Mouse (Mus musculus) kidney, adult 2 months (tissue): ENCODE data around the gene Aadacl3.

Experiments
- CTCF ChIP-seq: fragments of 200-500 bp; conservative IDR thresholded peaks from 2 replicates; pipeline ENCODE4 v1.5.1; 2011; ENCODE audit warnings: low read depth, mild to moderate bottlenecking, control low read depth, low read length, moderate library complexity, mixed read lengths; ENCODE audit not compliant: insufficient read depth, insufficient read length
- POLR2A ChIP-seq: fragments of 200-500 bp; IDR thresholded peaks from one replicate; pipeline ENCODE4 v1.6.1; 2011; ENCODE audit warnings: low read depth, low read length, control low read depth

DNA sequence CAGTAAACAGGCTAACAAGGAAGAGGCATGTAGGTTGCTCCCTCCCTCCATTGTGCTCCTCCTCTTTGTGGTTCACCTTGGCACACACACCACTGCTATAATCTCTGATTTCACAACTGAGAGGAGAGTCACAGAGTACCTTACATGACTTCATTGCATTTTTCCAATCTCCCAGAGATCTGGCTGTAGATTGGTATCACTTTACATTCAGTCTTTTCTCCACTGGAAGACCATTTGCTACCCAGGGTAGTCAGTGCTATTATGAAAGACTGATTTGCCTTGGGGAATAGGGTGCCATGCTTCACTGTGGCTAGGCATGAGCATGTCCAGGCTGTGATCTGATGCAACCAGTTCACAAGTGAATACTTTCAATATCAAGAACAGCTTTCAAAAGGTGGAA lies 29.8 kb upstream of the Aadacl3 start:
- TF ChIP-seq POLR2A (no peak), CTCF (no peak)
